Mouse (Mus musculus): ENCODE measurements around the gene Aplp1.
"Not testable (repeated sequence)": the region's sequence is repeated elsewhere in the genome, so short reads cannot be mapped to it uniquely, and the experiment has no call there.

The Aplp1 gene

GRCm38 (mm10) chr7:30444971-30445751, at the start of gene Aplp1:
Gene Aplp1, minus strand, starts transcription at chr7:30445535.
- DNase-seq (ENCODE audit: low read depth, low spot score), result no peak

DNA sequence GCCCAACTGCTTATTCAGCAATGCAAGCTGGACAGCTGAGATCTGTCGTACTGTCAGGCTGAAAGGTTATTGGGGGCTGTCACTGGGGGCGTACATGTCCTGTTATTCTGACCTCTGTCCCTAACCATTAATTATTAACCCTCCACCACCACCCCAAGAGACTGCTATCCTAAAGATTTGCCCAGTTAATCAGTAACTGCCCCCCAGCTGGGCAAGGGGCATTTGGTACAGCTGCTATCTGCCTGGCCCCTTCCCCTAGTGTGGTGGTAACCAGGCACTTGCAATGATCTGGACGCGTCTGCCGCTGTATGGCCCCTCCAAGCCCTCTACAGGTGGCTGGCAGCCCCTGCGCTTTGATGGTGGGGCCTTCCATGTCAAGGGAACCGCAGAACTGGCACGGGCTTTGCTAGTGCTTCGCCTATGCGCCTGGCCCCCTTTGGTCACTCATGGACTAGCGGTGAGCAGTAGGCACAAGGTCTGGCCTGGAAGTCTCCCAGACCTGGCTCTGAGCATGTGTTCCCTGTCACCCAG, 48.1 kb upstream of the Aplp1 start, which contains the start of gene Prodh2:
Gene Prodh2 (plus strand): TSS at position 222 of the 531 bp plus-strand sequence.
- DNase-seq (ENCODE audit: low read depth, low spot score), result no peak

DNA sequence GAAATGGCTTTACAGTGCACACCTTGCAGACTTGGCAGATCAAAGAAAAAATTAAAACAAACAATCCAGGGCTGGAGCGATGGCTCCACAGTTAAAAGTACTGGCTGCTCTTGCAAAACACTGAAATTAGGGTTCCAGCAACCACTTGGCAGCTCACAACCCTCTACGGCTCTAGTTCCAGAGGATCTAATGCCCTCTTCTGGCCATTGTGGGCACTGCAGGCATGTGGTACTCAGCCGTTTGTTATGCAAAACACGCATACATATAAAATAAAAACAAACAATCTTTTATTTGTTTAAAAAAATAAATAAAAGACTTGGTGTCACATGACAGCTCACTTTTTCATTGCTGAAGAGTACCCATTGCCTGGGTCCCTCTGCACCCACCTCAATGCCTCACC, 47.4 kb upstream of the Aplp1 start:
- DNase-seq (ENCODE audit: low read depth, low spot score), result peak; percentile 74

- no peak for DNase-seq (ENCODE audit: low read depth, low spot score)
Measured at GRCm38 (mm10) chr7:30490957-30491307, 45.6 kb upstream of the Aplp1 start.

GRCm38 (mm10) chr7:30490251-30490956, 45.1 kb upstream of the Aplp1 start:
- peak; percentile 40 for DNase-seq (ENCODE audit: low read depth, low spot score)

GRCm38 (mm10) chr7:30484250-30484649, 38.9 kb upstream of the Aplp1 start:
- peak; percentile 74 for DNase-seq (ENCODE audit: low read depth, low spot score)

DNA sequence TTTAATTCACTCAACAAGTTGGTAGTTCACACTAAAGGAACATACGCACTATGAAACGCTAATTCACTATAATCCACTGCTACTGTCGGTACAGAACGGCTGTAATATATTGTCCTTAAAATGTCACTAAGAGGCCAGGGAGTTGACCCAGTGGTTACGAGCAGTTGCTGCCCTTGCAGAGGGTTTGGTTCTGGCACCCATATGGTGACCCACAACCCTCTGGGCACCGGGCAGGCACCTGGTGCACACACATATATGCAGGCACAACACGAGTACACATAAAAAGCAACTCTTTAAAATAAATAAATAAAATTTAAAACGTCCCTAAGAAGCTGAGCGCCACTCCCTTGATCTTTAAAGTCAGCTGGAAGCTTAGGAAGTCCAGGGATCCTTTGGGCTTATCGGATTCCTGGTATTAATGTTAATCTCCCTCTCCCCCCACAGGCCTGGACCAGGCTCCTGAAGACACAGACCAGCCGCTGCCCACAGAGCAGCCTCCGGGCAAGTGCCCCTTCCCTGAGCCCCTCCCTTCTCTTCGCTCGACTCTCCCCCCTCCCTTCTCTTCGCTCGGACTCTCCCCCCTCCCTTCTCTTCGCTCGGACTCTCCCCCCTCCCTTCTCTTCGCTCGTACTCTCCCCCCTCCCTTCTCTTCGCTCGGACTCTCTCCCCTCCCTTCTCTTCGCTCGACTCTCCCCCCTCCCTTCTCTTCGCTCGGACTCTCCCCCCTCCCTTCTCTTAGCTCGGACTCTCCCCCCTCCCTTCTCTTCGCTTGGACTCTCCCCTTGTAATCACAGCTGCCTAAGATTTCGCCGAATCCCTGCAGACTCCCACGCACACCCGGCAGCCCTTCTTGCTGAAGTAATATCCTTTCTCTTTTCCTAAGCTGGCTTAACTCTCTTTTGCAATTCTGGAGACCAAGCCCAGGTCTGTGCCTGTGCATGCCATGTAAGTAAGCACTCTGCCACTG, 32.4 kb upstream of the Aplp1 start:
- DNase-seq (ENCODE audit: low read depth, low spot score), result no peak

- DNase-seq (ENCODE audit: low read depth, low spot score), result not testable (repeated sequence)
Measured at GRCm38 (mm10) chr7:30476136-30476535, 30.8 kb upstream of the Aplp1 start.

- DNase-seq (ENCODE audit: low read depth, low spot score), result no peak
Measured at GRCm38 (mm10) chr7:30474999-30475398, 29.7 kb upstream of the Aplp1 start.

- DNase-seq (ENCODE audit: low read depth, low spot score), result peak; percentile 43
Measured at GRCm38 (mm10) chr7:30472411-30472810, 27.1 kb upstream of the Aplp1 start.

DNA sequence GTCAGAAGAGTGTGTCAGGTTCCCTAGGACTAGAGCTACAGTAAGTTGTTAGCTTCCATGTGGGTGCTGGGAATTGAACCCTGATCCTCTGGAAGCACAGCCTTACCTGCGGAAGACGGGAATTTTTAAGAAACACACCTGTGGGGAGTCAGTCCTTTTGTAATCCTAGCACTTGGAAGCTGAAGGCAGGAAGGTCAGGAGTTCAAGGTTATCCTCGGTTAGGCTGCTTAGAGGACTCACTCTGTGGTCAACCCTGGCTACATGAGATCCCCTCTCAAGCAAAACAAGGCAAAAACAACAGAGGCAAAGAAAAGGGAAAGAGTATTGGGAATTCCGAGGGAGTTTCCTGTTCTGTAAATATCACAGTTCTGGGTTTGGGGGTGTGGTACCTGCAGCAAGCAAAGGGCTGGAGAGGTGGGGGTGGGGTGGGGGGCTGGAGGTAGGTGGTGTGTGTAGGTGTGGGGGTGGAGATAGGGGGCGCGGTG, 19.5 kb upstream of the Aplp1 start:
- no peak for DNase-seq (ENCODE audit: low read depth, low spot score)

GRCm38 (mm10) chr7:30463996-30464395, 18.7 kb upstream of the Aplp1 start:
- DNase-seq (ENCODE audit: low read depth, low spot score), result no peak

- DNase-seq (ENCODE audit: low read depth, low spot score), result no peak
Measured at GRCm38 (mm10) chr7:30463568-30463967, 18.2 kb upstream of the Aplp1 start.

DNA sequence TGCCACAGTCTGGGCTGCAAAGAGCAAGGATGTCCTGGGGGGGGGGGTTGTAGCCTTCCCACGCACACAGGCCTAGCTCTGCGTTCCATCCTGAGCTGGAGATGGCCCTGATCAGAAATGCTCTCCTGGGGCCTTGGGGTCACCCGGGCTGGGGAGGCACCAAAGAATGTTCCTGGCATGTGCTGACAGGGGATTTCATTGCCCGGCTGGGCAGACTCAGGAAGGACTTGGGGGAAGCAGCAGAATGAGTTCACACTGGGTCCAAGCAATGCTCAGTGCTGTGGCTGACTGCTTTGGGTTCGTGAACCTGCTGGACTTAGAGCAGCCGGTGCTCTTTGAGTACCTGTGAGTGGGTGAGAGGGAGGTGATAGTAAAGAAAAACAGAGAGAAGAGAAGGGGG, 14.1 kb upstream of the Aplp1 start:
- no peak for DNase-seq (ENCODE audit: low read depth, low spot score)

GRCm38 (mm10) chr7:30457629-30458330, 12.4 kb upstream of the Aplp1 start, which contains the start of the genes Kirrel2 and Nphs1:
Gene Kirrel2, minus strand, starts transcription at chr7:30457690.
Gene Nphs1, plus strand, starts transcription at chr7:30458315.
- DNase-seq (ENCODE audit: low read depth, low spot score), result no peak

DNA sequence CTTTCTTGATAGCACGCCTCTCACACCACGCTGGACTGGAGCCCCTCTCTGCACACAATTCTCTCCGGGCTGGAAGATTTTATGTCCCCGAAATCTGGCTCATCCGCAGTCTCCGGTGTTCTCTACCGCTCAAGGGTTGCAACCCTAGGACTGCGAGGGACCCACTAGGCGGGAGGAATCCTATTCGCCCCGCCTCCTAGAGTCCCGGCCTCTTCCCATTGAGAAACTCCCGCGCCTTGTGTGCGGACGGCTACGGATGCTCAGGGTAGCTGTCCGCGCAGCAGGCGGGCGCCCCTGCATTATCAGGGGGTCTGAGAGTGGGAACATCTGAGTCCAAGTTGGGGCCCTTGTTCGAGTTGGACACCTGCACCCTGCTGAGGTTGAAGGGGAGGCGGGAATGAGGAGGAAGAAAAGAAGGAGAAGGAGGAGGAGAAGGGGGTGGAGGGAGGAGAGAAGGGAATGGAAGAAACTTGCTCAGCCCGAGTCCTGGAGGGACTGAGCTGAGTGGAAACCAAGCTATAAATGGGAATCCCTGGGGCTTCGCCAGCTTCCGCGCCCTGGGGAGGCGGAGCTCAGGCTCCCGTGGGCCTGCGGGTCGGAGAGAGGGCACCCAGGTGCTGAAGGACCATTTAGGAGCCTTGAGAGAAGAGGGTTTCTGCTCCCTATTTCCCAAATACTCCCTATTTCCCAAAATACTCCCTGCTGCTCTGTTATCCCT, 11.7 kb upstream of the Aplp1 start:
- DNase-seq (ENCODE audit: low read depth, low spot score), result no peak

- no peak for DNase-seq (ENCODE audit: low read depth, low spot score)
Measured at GRCm38 (mm10) chr7:30456487-30456886, 11.2 kb upstream of the Aplp1 start.

GRCm38 (mm10) chr7:30454259-30454658, 8.9 kb upstream of the Aplp1 start:
- DNase-seq (ENCODE audit: low read depth, low spot score), result no peak

DNA sequence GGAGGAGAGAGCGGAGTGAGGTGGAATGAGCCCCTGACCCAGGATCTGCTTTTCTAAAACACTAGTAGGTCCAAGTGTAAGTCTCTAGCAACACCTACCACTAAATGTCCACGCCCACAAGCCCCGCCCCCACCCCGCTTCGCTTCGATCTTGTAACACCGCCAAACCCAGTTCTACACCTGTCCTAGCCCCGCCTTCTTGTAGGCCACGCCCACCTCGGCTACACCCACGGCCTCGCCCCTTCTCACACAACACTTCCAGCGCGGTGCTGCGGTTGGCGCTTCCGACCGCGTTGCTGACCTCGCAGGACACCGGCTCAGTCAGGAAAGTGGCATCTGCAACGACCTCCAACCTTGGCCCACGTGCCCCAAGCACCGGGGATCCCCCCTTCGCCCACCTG, 8.4 kb upstream of the Aplp1 start:
- DNase-seq (ENCODE audit: low read depth, low spot score), result no peak

DNA sequence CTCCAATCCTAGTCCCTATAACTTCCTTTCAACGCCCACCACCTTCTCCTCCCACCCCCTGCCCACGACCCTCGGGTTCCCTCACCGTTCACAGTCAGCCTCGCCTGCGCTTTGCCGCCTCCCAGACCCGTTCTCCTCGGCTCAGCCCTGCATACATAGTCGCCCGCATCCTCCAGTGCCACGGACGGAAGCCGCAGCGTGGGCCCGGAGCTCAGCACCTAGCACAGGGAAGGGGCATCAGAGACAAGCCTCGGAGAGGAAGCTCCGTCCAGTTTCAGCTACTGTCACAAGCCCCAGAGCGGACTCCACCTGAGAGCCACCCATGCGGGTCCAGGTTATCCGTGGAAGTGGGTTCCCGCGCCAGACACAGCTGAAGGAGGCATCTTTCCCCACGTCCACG, 8.0 kb upstream of the Aplp1 start:
- no peak for DNase-seq (ENCODE audit: low read depth, low spot score)
